Mouse (Mus musculus): ENCODE results near the gene Flad1. TPM values are rescaled to one million over a fixed set of nuclear protein-coding genes. Genes with fewer than 3 reads are reported as not detected.
"Not testable (repeated sequence)": the region's sequence is repeated elsewhere in the genome, so short reads cannot be mapped to it uniquely, and the experiment has no call there.

Flad1 gene
- total and polyA plus RNA-seq, 2 experiments from 2014 or later: 50.8 to 79.3 TPM

GRCm38 (mm10) chr3:89432606-89433005 is 20.9 kb upstream of the Flad1 start:
- no peak overlapping the region for H3K9ac ChIP-seq (replicated peaks; ENCODE audit: low read depth, low read length)
- H3K4me1 ChIP-seq (ENCODE audit: control insufficient read depth, insufficient read depth): peaks cover 12% of the 10 kb centered on the region; the same call in 1 of the 2 replicates
- H3K9me3 ChIP-seq (replicated peaks; ENCODE audit: control insufficient read depth, low read length): no peaks in the 10 kb centered on the region
- WGBS: 93% methylated on average over 8 of the region's 8 CpGs
- no peaks in the 10 kb centered on the region for H3K27me3 ChIP-seq (ENCODE audit: control insufficient read depth, insufficient read depth, low read length)
- H3K4me2 ChIP-seq (ENCODE audit: low read depth, low read length): no peak overlapping the region
- H3K36me3 ChIP-seq (replicated peaks; ENCODE audit: control insufficient read depth, insufficient read depth, low read length): peaks cover 31% of the 10 kb centered on the region
- TF ChIP-seq CTCF (IDR thresholded peaks at IDR 0.05; ENCODE audit: low read depth) (no peak), EP300 (IDR thresholded peaks at IDR 0.05; ENCODE audit: low read depth) (no peak)
- no peak for ATAC-seq (ENCODE audit: insufficient read depth, low read depth)
- no peak for DNase-seq (ENCODE audit: low spot score)
- H3K27ac ChIP-seq (ENCODE audit: low read depth): no peak overlapping the region
- no peak overlapping the region for H3K4me3 ChIP-seq (ENCODE audit: low read depth, low read length)

DNA sequence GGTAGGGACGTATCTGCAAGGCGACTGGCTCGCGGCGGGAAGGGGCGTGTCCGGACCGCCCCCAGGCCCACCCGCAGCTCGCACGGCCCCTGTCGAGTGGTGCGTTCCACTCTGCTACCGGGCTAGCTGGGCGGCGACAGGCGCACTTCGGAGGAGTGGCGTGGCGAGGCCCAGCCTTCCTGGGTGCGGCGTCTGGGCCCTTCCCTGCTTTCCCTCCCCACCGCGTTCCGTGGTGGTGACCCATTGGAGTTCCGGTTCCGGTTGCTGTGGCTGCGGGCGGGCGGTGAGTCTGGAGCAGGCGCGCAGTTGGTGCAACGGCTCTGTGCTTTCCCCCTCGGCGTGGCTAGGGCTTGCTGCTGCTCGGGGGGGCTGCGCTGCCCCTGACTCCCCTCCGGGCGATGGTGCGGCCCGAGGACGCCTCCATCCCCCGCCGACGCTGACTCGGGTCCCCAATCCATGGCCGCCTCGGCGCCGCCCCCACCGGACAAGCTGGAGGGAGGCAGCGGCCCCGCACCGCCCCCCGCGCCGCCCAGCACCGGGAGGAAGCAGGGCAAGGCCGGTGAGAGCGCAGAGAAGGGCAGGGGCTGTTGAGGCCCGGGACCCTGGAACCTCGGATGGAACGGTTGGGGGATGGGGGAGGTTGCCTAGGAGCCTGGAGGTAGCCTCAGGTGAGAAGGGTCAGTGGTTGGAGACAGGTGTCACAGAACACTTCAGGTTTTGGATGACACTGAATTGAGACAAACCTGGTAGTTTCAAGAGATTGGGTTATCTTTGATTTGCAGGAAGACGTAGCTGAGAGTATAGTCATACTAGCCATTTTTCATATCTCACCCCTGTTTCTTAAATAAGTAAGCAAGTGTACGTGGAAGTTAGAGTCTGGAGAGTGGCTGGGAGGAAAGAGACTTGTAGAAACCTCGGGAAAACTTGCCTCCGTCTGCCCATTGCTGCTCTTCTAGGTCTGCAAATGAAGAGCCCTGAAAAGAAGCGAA is 18.8 kb upstream of the Flad1 start, which contains the start of gene Pygo2:
TSS of gene Pygo2 (plus strand) at position 44 of the 989 bp plus-strand sequence.
- Histone ChIP-seq H3K27ac (ENCODE audit: low read depth) (peak within 1 kb of the TSS; percentile 76), H3K27me3 (ENCODE audit: control insufficient read depth, insufficient read depth, low read length) (no peaks in the 10 kb centered on the region), H3K9me3 (replicated peaks; ENCODE audit: control insufficient read depth, low read length) (no peaks in the 10 kb centered on the region), H3K36me3 (replicated peaks; ENCODE audit: control insufficient read depth, insufficient read depth, low read length) (peaks cover 52% of the 10 kb centered on the region), H3K9ac (replicated peaks; ENCODE audit: low read depth, low read length) (peak within 1 kb of the TSS; percentile 81), H3K4me1 (ENCODE audit: control insufficient read depth, insufficient read depth) (no peaks in the 10 kb centered on the region), H3K4me3 (ENCODE audit: low read depth, low read length) (peak within 1 kb of the TSS; percentile 85), H3K4me2 (ENCODE audit: low read depth, low read length) (peak within 1 kb of the TSS; percentile 83)
- WGBS: 2% methylated on average over 58 of the region's 68 CpGs
- peak; percentile 99 for ATAC-seq (ENCODE audit: insufficient read depth, low read depth)
- TF ChIP-seq EP300 (IDR thresholded peaks at IDR 0.05; ENCODE audit: low read depth) (peak; percentile 46; the same call in 1 of the 2 replicates), CTCF (IDR thresholded peaks at IDR 0.05; ENCODE audit: low read depth) (no peak)
- DNase-seq (ENCODE audit: low spot score): peak; percentile 96

DNA sequence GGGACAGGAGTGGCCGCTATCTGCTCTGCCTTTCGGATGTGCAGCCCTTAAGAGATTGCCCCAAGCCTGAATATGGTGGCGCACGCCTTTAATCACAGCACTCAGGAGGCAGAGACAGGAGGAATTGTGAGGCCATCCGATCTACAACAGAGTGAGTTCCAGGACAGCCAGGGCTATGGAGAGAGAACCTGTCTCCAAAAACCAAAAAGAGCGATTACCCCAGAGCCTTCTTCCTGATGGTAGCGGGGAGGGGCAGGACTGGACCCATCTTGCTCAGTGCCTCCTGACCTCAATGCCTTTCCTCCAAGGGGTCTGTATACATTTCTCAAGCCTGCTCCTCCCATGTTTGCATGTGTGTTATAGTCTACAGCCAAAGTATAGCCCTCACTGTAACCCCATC is 17.4 kb upstream of the Flad1 start:
- not testable (repeated sequence) for DNase-seq (ENCODE audit: low spot score); H3K4me3 ChIP-seq (ENCODE audit: low read depth, low read length); H3K27ac ChIP-seq (ENCODE audit: low read depth); H3K9ac ChIP-seq (replicated peaks; ENCODE audit: low read depth, low read length); ATAC-seq (ENCODE audit: insufficient read depth, low read depth); H3K27me3 ChIP-seq (ENCODE audit: control insufficient read depth, insufficient read depth, low read length); H3K4me1 ChIP-seq (ENCODE audit: control insufficient read depth, insufficient read depth); H3K9me3 ChIP-seq (replicated peaks; ENCODE audit: control insufficient read depth, low read length); H3K4me2 ChIP-seq (ENCODE audit: low read depth, low read length)
- 88% methylated on average over 6 of the region's 7 CpGs for WGBS
- H3K36me3 ChIP-seq (replicated peaks; ENCODE audit: control insufficient read depth, insufficient read depth, low read length): peaks cover 60% of the 10 kb centered on the region

DNA sequence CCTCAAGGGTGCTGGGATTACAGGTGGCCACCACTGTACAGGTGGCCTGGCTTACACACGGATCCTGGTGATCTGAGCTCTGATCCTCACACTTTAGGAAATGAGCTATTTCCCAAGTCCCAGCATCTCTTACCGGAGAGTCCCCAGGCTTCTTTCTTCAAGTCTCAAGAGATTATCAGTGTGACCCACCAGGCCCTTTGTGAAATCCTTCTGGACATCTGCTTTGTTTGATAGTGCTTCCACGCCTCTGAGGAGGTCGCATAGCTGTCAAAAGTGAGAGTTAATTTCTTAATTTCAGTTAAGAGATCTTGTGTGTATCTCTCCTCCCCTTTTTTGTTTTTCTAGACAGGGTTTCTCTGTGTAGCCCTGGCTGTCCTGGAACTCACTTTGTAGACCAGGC is 14.2 kb upstream of the Flad1 start:
- peaks cover 7% of the 10 kb centered on the region; the same call in 1 of the 2 replicates for H3K4me1 ChIP-seq (ENCODE audit: control insufficient read depth, insufficient read depth)
- no peak for TF ChIP-seq EP300 (IDR thresholded peaks at IDR 0.05; ENCODE audit: low read depth)
- ATAC-seq (ENCODE audit: insufficient read depth, low read depth) (no peak), DNase-seq (ENCODE audit: low spot score) (no peak)
- H3K4me3 ChIP-seq (ENCODE audit: low read depth, low read length): no peak overlapping the region
- peaks cover 44% of the 10 kb centered on the region for H3K36me3 ChIP-seq (replicated peaks; ENCODE audit: control insufficient read depth, insufficient read depth, low read length)
- no peaks in the 10 kb centered on the region for H3K9me3 ChIP-seq (replicated peaks; ENCODE audit: control insufficient read depth, low read length)
- 88% methylated on average over 4 of the region's 4 CpGs for WGBS
- no peak overlapping the region for H3K4me2 ChIP-seq (ENCODE audit: low read depth, low read length)
- H3K27me3 ChIP-seq (ENCODE audit: control insufficient read depth, insufficient read depth, low read length): no peaks in the 10 kb centered on the region
- no peak overlapping the region for H3K27ac ChIP-seq (ENCODE audit: low read depth)
- H3K9ac ChIP-seq (replicated peaks; ENCODE audit: low read depth, low read length): no peak overlapping the region

DNA sequence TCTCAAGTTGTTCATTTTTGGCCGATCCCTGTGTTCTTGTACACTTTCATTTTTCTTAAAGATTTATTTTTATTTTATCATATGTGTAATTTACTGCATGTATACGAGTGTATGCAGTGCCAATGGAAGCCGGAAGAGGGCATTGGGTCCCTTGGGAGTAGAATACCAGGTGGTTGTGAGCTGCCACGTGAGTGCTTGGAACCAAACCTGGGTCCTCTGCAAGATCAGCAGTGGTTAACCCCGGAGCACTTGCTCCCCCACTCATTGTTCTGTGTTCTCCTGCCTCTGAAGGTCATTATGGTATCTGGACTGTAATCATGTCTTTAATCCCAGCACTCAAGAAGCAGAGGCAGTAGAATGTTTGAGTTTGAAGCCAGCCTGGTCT is 13.5 kb upstream of the Flad1 start:
- Histone ChIP-seq H3K27ac (ENCODE audit: low read depth) (no peak overlapping the region), H3K27me3 (ENCODE audit: control insufficient read depth, insufficient read depth, low read length) (no peaks in the 10 kb centered on the region), H3K9ac (replicated peaks; ENCODE audit: low read depth, low read length) (no peak overlapping the region), H3K4me2 (ENCODE audit: low read depth, low read length) (no peak overlapping the region), H3K9me3 (replicated peaks; ENCODE audit: control insufficient read depth, low read length) (no peaks in the 10 kb centered on the region), H3K4me3 (ENCODE audit: low read depth, low read length) (no peak overlapping the region), H3K4me1 (ENCODE audit: control insufficient read depth, insufficient read depth) (peaks cover 12% of the 10 kb centered on the region; the same call in 1 of the 2 replicates), H3K36me3 (replicated peaks; ENCODE audit: control insufficient read depth, insufficient read depth, low read length) (peaks cover 44% of the 10 kb centered on the region)
- DNase-seq (ENCODE audit: low spot score) (no peak), ATAC-seq (ENCODE audit: insufficient read depth, low read depth) (no peak)
- 73% methylated on average over 5 of the region's 5 CpGs for WGBS
- no peak for TF ChIP-seq EP300 (IDR thresholded peaks at IDR 0.05; ENCODE audit: low read depth)
- TF ChIP-seq CTCF (IDR thresholded peaks at IDR 0.05; ENCODE audit: low read depth): no peak

Measured in heart, postnatal 0 days (tissue).